In genomic region chr13:51911296-51911998, GRCm38 (mm10) we compare ENCODE assay signal across 10 mouse cellular contexts.
A peak's percentile ranks its signal among the peaks of the same experiment; 100 is the strongest.
DNase-seq lines count a peak whose midpoint lies in the region; ATAC-seq lines count a peak whose summit lies in the region.
"Had no signal": no experiment of that assay in that cellular context is flagged by ENCODE, and none has a peak within 500 bp of the region (broad histone marks: within the 10 kb centered on the region; RNA-seq: fewer than 3 reads in every experiment).

No protein-coding gene starts in this region.

- no peak for DNase-seq in heart, postnatal 4 days
- peak; percentile 67 to 81 for DNase-seq in lung, adult 18-20 months
- DNase-seq in right cerebral cortex, adult 2 months (ENCODE audit: low spot score in 2 of 2), result no peak
- no peak for DNase-seq in left cerebral cortex, adult 8-10 months (ENCODE audit: low spot score in 2 of 2)
- no peak for DNase-seq in left cerebral cortex, adult 18-20 months (ENCODE audit: low spot score in 2 of 2)
- DNase-seq: kidney, adult 8-10 months had no signal

- H3K36me3 ChIP-seq in heart, embryonic 11.5 days (ENCODE audit: control insufficient read depth, insufficient read depth, low read length), result no peaks in the 10 kb centered on the region
- H3K36me3 ChIP-seq in stomach, embryonic 16.5 days (ENCODE audit: control insufficient read depth, insufficient read depth, low read length), result no peaks in the 10 kb centered on the region
- H3K36me3 ChIP-seq: embryonic facial prominence, embryonic 12.5 days had no signal

- no peak overlapping the region for H3K4me3 ChIP-seq in heart, embryonic 11.5 days (ENCODE audit: low read depth, low read length)
- no peak overlapping the region for H3K4me3 ChIP-seq in stomach, embryonic 16.5 days (replicated peaks; ENCODE audit: low read length)
- H3K4me3 ChIP-seq: embryonic facial prominence, embryonic 12.5 days had no signal

- no peaks in the 10 kb centered on the region for H3K9me3 ChIP-seq in heart, embryonic 11.5 days (replicated peaks; ENCODE audit: control insufficient read depth, low read length)
- H3K9me3 ChIP-seq in stomach, embryonic 16.5 days (replicated peaks; ENCODE audit: control insufficient read depth, low read length), result no peaks in the 10 kb centered on the region
- H3K9me3 ChIP-seq: embryonic facial prominence, embryonic 12.5 days had no signal

- peaks cover 9% of the 10 kb centered on the region for H3K27me3 ChIP-seq in heart, embryonic 11.5 days (ENCODE audit: control insufficient read depth, insufficient read depth, low read length)
- H3K27me3 ChIP-seq in stomach, embryonic 16.5 days (ENCODE audit: control insufficient read depth, insufficient read depth, low read length), result no peaks in the 10 kb centered on the region

- H3K9ac ChIP-seq in heart, embryonic 11.5 days (ENCODE audit: low read depth, low read length), result no peak overlapping the region
- no peak overlapping the region for H3K9ac ChIP-seq in stomach, embryonic 16.5 days (ENCODE audit: low read length)
- H3K9ac ChIP-seq: embryonic facial prominence, embryonic 12.5 days had no signal

- H3K27ac ChIP-seq in heart, embryonic 11.5 days (ENCODE audit: low read depth, low read length), result no peak overlapping the region
- H3K27ac ChIP-seq in stomach, embryonic 16.5 days (ENCODE audit: low read length), result peak overlapping the region; percentile 81
- H3K27ac ChIP-seq: embryonic facial prominence, embryonic 12.5 days had no signal

- 27% methylated on average over 17 of the region's 17 CpGs for WGBS in heart, embryonic 11.5 days (ENCODE audit: insufficient replicate concordance)
- 34% methylated on average over 17 of the region's 17 CpGs for WGBS in stomach, embryonic 16.5 days

- H3K4me1 ChIP-seq in heart, embryonic 11.5 days (ENCODE audit: control insufficient read depth, insufficient read depth, low read length), result peaks cover 3% of the 10 kb centered on the region
- H3K4me1 ChIP-seq in stomach, embryonic 16.5 days (ENCODE audit: control insufficient read depth, insufficient read depth, low read length), result no peaks in the 10 kb centered on the region

- 0 out of 2 replicates have a peak overlapping the region, but pooled peaks have one; percentile 3 for H3K4me2 ChIP-seq in heart, embryonic 11.5 days
- no peak overlapping the region for H3K4me2 ChIP-seq in stomach, embryonic 16.5 days (ENCODE audit: low read depth, low read length)
- H3K4me2 ChIP-seq: embryonic facial prominence, embryonic 12.5 days had no signal

- no peak for ATAC-seq in heart, embryonic 11.5 days (replicated peaks; ENCODE audit: insufficient number of reproducible peaks, low FRiP score, low TSS enrichment)
- ATAC-seq in granulocyte monocyte progenitor cell, adult 5-6 weeks (replicated peaks; ENCODE audit: poor library complexity, severe bottlenecking), result 0 out of 2 replicates have a peak, but pooled peaks have one; percentile 3
- ATAC-seq in stomach, embryonic 16.5 days (ENCODE audit: insufficient read depth, low FRiP score), result peak; percentile 87

Comparison
In these comparisons a context has a peak if more than half of its experiments do, and no peak if none do; other contexts are left out.
1. DNase-seq: peak in lung, adult 18-20 months (2 of 2); none in heart, postnatal 4 days (single experiment), right cerebral cortex, adult 2 months (0 of 2), left cerebral cortex, adult 8-10 months (0 of 2) and left cerebral cortex, adult 18-20 months (0 of 2).